In the genomic region with DNA sequence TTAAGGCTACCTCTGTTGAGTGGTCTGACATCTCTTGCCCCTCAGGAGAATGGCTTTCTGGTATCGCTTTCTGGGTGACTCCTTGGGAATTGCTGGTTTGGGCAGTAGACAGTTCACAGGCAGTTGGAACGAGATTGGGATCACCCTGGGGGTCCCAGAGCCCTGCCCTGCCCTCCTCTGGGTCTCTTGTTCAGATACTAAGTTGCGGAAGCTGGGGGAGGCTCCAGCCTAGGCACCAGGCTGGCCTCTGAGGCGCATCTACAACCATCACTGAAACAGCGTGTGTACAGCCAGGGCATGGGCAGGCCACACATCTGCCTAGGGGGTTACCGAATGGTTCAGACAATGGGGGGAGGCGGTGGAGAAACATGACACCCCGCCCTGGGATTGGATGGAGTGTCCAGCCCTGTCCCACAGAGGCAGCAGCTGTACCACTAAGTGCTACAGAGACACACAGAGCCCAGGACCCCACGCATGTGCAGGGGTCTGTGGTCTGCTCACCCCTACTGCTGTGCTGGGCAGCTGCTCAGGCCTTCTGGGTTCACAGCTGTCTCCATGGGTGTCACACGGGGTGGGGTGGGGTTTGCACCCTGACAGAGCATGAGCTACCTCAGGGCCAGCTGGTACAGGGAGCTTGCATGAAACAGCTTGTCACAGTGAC, we compare ENCODE assay signal across 11 mouse cellular contexts. TPM values are rescaled to one million over a fixed set of nuclear protein-coding genes. Genes with fewer than 3 reads are reported as not detected.
A peak's percentile ranks its signal among the peaks of the same experiment; 100 is the strongest.
DNase-seq lines count a peak whose midpoint lies in the region; ATAC-seq lines count a peak whose summit lies in the region.
"Had no signal": no experiment of that assay in that cellular context is flagged by ENCODE, and none has a peak within 500 bp of the region (broad histone marks: within the 10 kb centered on the region; RNA-seq: fewer than 3 reads in every experiment).

No protein-coding gene starts in this region.

- H3K4me1 ChIP-seq in heart, embryonic 12.5 days (replicated peaks): peaks cover 10% of the 10 kb centered on the region
- peaks cover 39% of the 10 kb centered on the region for H3K4me1 ChIP-seq in limb, embryonic 12.5 days (replicated peaks)

- intact Hi-C loops in heart, postnatal 14 days (cut with DNase I): no loop called here

- ATAC-seq in heart, embryonic 12.5 days (ENCODE audit: insufficient number of reproducible peaks, low FRiP score): 0 out of 2 replicates have a peak, but pooled peaks have one; percentile 18
- peak; percentile 90 for ATAC-seq in limb, embryonic 12.5 days (ENCODE audit: insufficient number of reproducible peaks, insufficient read depth, low FRiP score, low TSS enrichment, low read depth)

- no peak overlapping the region for H3K4me3 ChIP-seq in heart, embryonic 12.5 days
- no peak overlapping the region for H3K4me3 ChIP-seq in limb, embryonic 12.5 days (replicated peaks)

- 27% methylated on average over 10 of the region's 10 CpGs for WGBS in heart, embryonic 12.5 days
- WGBS in limb, embryonic 12.5 days: 16% methylated on average over 10 of the region's 10 CpGs

- H3K36me3 ChIP-seq in heart, embryonic 12.5 days: no peaks in the 10 kb centered on the region
- no peaks in the 10 kb centered on the region for H3K36me3 ChIP-seq in limb, embryonic 12.5 days

- H3K27me3 ChIP-seq in heart, embryonic 12.5 days (replicated peaks): peaks cover 100% of the 10 kb centered on the region
- peaks cover 87% of the 10 kb centered on the region for H3K27me3 ChIP-seq in limb, embryonic 12.5 days

- H3K9ac ChIP-seq in heart, embryonic 12.5 days: no peak overlapping the region
- no peak overlapping the region for H3K9ac ChIP-seq in limb, embryonic 12.5 days (replicated peaks)

- no peaks in the 10 kb centered on the region for H3K9me3 ChIP-seq in heart, embryonic 12.5 days (replicated peaks)
- no peaks in the 10 kb centered on the region for H3K9me3 ChIP-seq in limb, embryonic 12.5 days

- H3K27ac ChIP-seq in heart, embryonic 12.5 days (ENCODE audit: poor library complexity, severe bottlenecking): no peak overlapping the region
- H3K27ac ChIP-seq in limb, embryonic 12.5 days: peak overlapping the region; percentile 68

- H3K4me2 ChIP-seq in heart, embryonic 12.5 days: no peak overlapping the region
- H3K4me2 ChIP-seq in limb, embryonic 12.5 days: peak overlapping the region; percentile 22

- no peak for DNase-seq in heart, postnatal 14 days
- peak; percentile 32 for DNase-seq in 3134 (ENCODE audit: extremely low read depth, insufficient read length, low spot score)
- DNase-seq in embryo, embryonic 9.5 days (ENCODE audit: extremely low spot score): peak; percentile 81
- DNase-seq in urinary bladder, adult 18-20 months (ENCODE audit: low spot score in 2 of 2): no peak
- no peak for DNase-seq in right cerebral cortex, postnatal 10 days (ENCODE audit: low spot score in 2 of 2)
- DNase-seq in urinary bladder, postnatal 14 days (ENCODE audit: low spot score): no peak

RNA-seq across cellular contexts. Expression of a gene that starts 15.9 kb away (rescaled TPM):
- polyA plus RNA-seq in heart, embryonic 12.5 days (2016; fragmentation: Nextera tagmentation; extraction: Ambion mirVana): 0.08 and 0.10 TPM in 2 replicates
- under 1 TPM; 0.15 to 0.19 TPM for total RNA-seq in heart, postnatal 14 days (2021)
- 0.58 and 0.59 TPM in 2 replicates for polyA plus RNA-seq in limb, embryonic 12.5 days (2016; fragmentation: Nextera tagmentation; extraction: Ambion mirVana)
- total RNA-seq: CH12.LX; hematopoietic stem cell, adult 5-6 weeks; monocyte, adult 5-6 weeks had no signal

RNA-seq across cellular contexts. Expression of a gene that starts 50.9 kb away (rescaled TPM):
- 188 and 194 TPM in 2 replicates for polyA plus RNA-seq in heart, embryonic 12.5 days (2016; fragmentation: Nextera tagmentation; extraction: Ambion mirVana)
- 10 to 100 TPM; 37.1 to 38.2 TPM for total RNA-seq in heart, postnatal 14 days (2021)
- polyA plus RNA-seq in limb, embryonic 12.5 days (2016; fragmentation: Nextera tagmentation; extraction: Ambion mirVana): 324 and 334 TPM in 2 replicates

Comparison
In these comparisons a context has a peak if more than half of its experiments do, and no peak if none do; other contexts are left out.
1. DNase-seq: peak in 3134 (single experiment) and embryo, embryonic 9.5 days (single experiment); none in heart, postnatal 14 days (0 of 2), urinary bladder, adult 18-20 months (0 of 2), right cerebral cortex, postnatal 10 days (0 of 2) and urinary bladder, postnatal 14 days (single experiment).